In genomic region chr2:173641370-173641769, GRCm38 (mm10) we compare ENCODE assay signal across 27 mouse cellular contexts. TPM values are rescaled to one million over a fixed set of nuclear protein-coding genes. Genes with fewer than 3 reads are reported as not detected.
A peak's percentile ranks its signal among the peaks of the same experiment; 100 is the strongest.
DNase-seq lines count a peak whose midpoint lies in the region; ATAC-seq lines count a peak whose summit lies in the region.
"Had no signal": no experiment of that assay in that cellular context is flagged by ENCODE, and none has a peak within 500 bp of the region (broad histone marks: within the 10 kb centered on the region; RNA-seq: fewer than 3 reads in every experiment).

No protein-coding gene starts in this region.

- no peak overlapping the region for H3K27ac ChIP-seq in heart, embryonic 16.5 days (ENCODE audit: low read length)
- no peak overlapping the region for H3K27ac ChIP-seq in lung, embryonic 15.5 days
- H3K27ac ChIP-seq in limb, embryonic 13.5 days = peak overlapping the region; percentile 67; the same call in 1 of the 2 replicates
- H3K27ac ChIP-seq: forebrain, embryonic 15.5 days; gastrocnemius, adult 2 months; liver, embryonic 12.5 days; midbrain, embryonic 10.5 days; neural tube, embryonic 12.5 days had no signal

- H3K27me3 ChIP-seq in heart, embryonic 16.5 days (ENCODE audit: control insufficient read depth, insufficient read depth, low read length) = no peaks in the 10 kb centered on the region
- H3K27me3 ChIP-seq in lung, embryonic 15.5 days = no peaks in the 10 kb centered on the region
- H3K27me3 ChIP-seq in limb, embryonic 13.5 days = no peaks in the 10 kb centered on the region
- H3K27me3 ChIP-seq: forebrain, embryonic 15.5 days; liver, embryonic 12.5 days; neural tube, embryonic 12.5 days had no signal

- DNase-seq in heart, postnatal 10 days = no peak
- no peak for DNase-seq in lung, postnatal 36 days
- peak; percentile 10 for DNase-seq in 3T3-L1 (ENCODE audit: low read depth, low spot score)
- no peak for DNase-seq in frontal cortex, postnatal 10 days (ENCODE audit: low spot score in 2 of 2)
- DNase-seq in testis, postnatal 10 days (ENCODE audit: low spot score) = no peak
- DNase-seq: adrenal gland, postnatal 25 days; cerebellum, adult 11-12 months; cerebellum, adult 9-11 months; gastrocnemius, adult 2 months; gastrocnemius, postnatal 36 days; heart, adult 18-20 months; kidney, adult 9 months; kidney, postnatal 10 days; layer of hippocampus, postnatal 36 days; left cerebral cortex, postnatal 4 days; liver, postnatal 0 days; right cerebral cortex, postnatal 4 days had no signal

- no peak overlapping the region for H3K4me3 ChIP-seq in heart, embryonic 16.5 days (ENCODE audit: low read length)
- H3K4me3 ChIP-seq in lung, embryonic 15.5 days = no peak overlapping the region
- H3K4me3 ChIP-seq in limb, embryonic 13.5 days = no peak overlapping the region
- H3K4me3 ChIP-seq: forebrain, embryonic 15.5 days; gastrocnemius, adult 2 months; liver, embryonic 12.5 days; midbrain, embryonic 10.5 days; myocyte; neural tube, embryonic 12.5 days had no signal

- H3K4me1 ChIP-seq in heart, embryonic 16.5 days (ENCODE audit: control insufficient read depth, insufficient read depth, low read length) = peaks cover 9% of the 10 kb centered on the region
- peaks cover 9% of the 10 kb centered on the region for H3K4me1 ChIP-seq in lung, embryonic 15.5 days
- peaks cover 21% of the 10 kb centered on the region for H3K4me1 ChIP-seq in limb, embryonic 13.5 days
- H3K4me1 ChIP-seq: forebrain, embryonic 15.5 days; liver, embryonic 12.5 days; midbrain, embryonic 10.5 days had no signal

- no peak overlapping the region for H3K9ac ChIP-seq in heart, embryonic 16.5 days (ENCODE audit: low read length)
- H3K9ac ChIP-seq in lung, embryonic 15.5 days = no peak overlapping the region
- H3K9ac ChIP-seq in limb, embryonic 13.5 days = 0 out of 2 replicates have a peak overlapping the region, but pooled peaks have one; percentile 13
- H3K9ac ChIP-seq: forebrain, embryonic 15.5 days; liver, embryonic 12.5 days; liver, postnatal 0 days; neural tube, embryonic 12.5 days had no signal

- peaks cover 2% of the 10 kb centered on the region; the same call in 1 of the 2 replicates for H3K36me3 ChIP-seq in heart, embryonic 16.5 days (ENCODE audit: control insufficient read depth, insufficient read depth)
- no peaks in the 10 kb centered on the region for H3K36me3 ChIP-seq in lung, embryonic 15.5 days
- H3K36me3 ChIP-seq in limb, embryonic 13.5 days = peaks cover 23% of the 10 kb centered on the region
- H3K36me3 ChIP-seq: forebrain, embryonic 15.5 days; liver, embryonic 12.5 days; neural tube, embryonic 12.5 days had no signal

- no peak overlapping the region for H3K4me2 ChIP-seq in heart, embryonic 16.5 days (ENCODE audit: low read depth, low read length)
- no peak overlapping the region for H3K4me2 ChIP-seq in lung, embryonic 15.5 days
- peak overlapping the region; percentile 14; the same call in 1 of the 2 replicates for H3K4me2 ChIP-seq in limb, embryonic 13.5 days (replicated peaks)
- H3K4me2 ChIP-seq: forebrain, embryonic 15.5 days; heart, embryonic 11.5 days; liver, embryonic 12.5 days; neural tube, embryonic 12.5 days had no signal

- intact Hi-C loops in heart, postnatal 10 days (cut with DNase I) = no loop called here

- ATAC-seq in heart, embryonic 16.5 days (replicated peaks; ENCODE audit: extremely low read depth, insufficient read depth, low FRiP score) = peak; percentile 55; the same call in 1 of the 2 replicates
- peak; percentile 84; the same call in 1 of the 2 replicates for ATAC-seq in lung, embryonic 15.5 days (ENCODE audit: borderline replicate concordance, extremely low read depth, low FRiP score, low TSS enrichment)
- 0 out of 2 replicates have a peak, but pooled peaks have one; percentile 32 for ATAC-seq in limb, embryonic 13.5 days (ENCODE audit: low FRiP score, low read depth)
- ATAC-seq: hindbrain, embryonic 16.5 days; liver, embryonic 12.5 days; liver, postnatal 0 days had no signal

- H3K9me3 ChIP-seq in heart, embryonic 16.5 days (replicated peaks; ENCODE audit: control insufficient read depth, low read length) = no peaks in the 10 kb centered on the region
- no peaks in the 10 kb centered on the region for H3K9me3 ChIP-seq in lung, embryonic 15.5 days
- H3K9me3 ChIP-seq in limb, embryonic 13.5 days = 0 out of 2 replicates have a peak, but pooled peaks cover 6% of the 10 kb centered on the region
- H3K9me3 ChIP-seq: forebrain, embryonic 15.5 days; liver, embryonic 12.5 days had no signal

RNA-seq across cellular contexts. Expression of gene Rab22a, which starts 18.2 kb away (rescaled TPM):
- 32.0 and 34.2 TPM in 2 replicates for polyA plus RNA-seq in heart, embryonic 16.5 days (2015; fragmentation: Nextera tagmentation; extraction: Ambion mirVana)
- 10 to 100 TPM; 30.2 to 30.4 TPM for total RNA-seq in heart, postnatal 10 days (2021)
- polyA plus RNA-seq in lung, embryonic 15.5 days (2015; fragmentation: Nextera tagmentation; extraction: Ambion mirVana) = 33.0 and 34.3 TPM in 2 replicates
- 39.4 and 46.4 TPM in 2 replicates for polyA plus RNA-seq in limb, embryonic 13.5 days (2015; fragmentation: Nextera tagmentation; extraction: Ambion mirVana)

Comparison
In these comparisons a context has a peak if more than half of its experiments do, and no peak if none do; other contexts are left out.
1. ATAC-seq: peak in every context shown above with its lines; median percentile 84 in lung, embryonic 15.5 days; 55 in heart, embryonic 16.5 days; 32 in limb, embryonic 13.5 days.